Mouse (Mus musculus): ENCODE measurements around the gene Babam2. TPM values are rescaled to one million over a fixed set of nuclear protein-coding genes. Genes with fewer than 3 reads are reported as not detected.

Babam2 gene
- total RNA-seq, 2 experiments from 2014 or later, result 45.3 to 49.2 TPM

DNA sequence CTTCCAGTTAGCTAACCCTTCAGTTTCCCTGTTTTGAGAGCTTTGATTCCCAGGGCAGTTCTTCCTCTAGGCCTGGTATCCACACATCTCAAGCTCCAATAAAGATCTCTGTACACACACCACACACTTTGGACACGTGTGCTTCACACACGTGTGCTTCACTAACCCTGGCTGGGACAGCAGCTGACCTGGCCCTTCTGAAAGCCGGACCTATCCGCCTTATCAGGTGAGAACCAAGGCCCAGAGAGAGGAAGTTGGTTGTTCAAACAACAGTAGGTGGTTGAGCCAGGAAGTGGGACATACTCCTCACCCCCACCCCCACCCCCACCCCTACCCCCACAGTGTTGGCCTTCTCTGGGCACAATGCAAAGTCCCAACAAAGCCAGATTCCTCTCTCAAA, 413.2 kb downstream of the Babam2 start:
- DNase-seq (ENCODE audit: low spot score in 2 of 2), result no peak

- DNase-seq (ENCODE audit: low spot score in 2 of 2), result no peak
These were observed 414.9 kb downstream of the Babam2 start for GRCm38 (mm10) chr5:32112206-32112916.

DNA sequence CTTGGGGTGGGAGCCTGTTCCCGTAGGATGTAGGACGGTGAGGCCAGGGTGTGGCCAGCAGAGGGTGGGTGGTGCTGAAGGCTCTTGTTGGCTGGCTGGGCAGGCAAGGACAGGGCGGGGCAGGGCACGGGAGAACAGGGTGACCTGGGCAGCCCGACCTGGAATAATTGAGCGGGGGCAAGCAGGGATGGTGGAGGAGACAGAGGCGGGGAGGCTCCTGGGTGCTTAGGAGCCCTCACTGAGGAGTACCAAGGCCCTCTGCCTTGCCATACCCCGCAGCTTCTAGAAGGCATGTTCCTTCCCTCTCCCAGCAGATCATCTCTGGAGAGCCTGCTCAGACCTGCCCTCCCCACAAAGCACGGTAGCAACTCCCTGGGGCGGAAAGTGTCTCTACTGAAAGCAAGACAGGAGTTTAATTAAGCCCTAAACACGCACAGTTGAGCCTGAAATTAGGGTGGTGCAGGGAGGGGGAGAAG, 423.5 kb downstream of the Babam2 start:
- no peak for DNase-seq (ENCODE audit: low spot score in 2 of 2)

DNA sequence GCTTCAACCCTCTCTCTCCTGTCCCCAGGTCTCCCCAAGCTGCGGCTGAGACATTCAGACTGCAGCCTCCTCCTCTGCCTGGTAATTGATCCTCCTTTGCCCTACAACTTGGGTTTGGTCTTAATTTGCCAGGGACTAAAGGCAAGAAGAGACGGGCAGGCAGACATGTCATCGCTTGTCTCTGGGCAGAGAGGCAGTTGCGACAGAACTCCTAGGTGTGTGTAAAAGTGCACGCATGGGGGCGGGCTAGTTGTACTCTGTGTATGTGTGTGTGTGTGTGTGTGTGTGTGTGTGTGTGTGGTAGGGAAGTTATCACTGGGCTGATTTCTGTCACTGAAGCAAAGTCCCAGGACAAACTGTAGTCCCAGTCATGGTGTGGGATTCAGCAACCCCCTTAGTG, 424.5 kb downstream of the Babam2 start:
- no peak for DNase-seq (ENCODE audit: low spot score in 2 of 2)

- DNase-seq (ENCODE audit: low spot score in 2 of 2), result no peak
These were observed 424.9 kb downstream of the Babam2 start for GRCm38 (mm10) chr5:32122363-32122762.

GRCm38 (mm10) chr5:32124957-32125356, 427.5 kb downstream of the Babam2 start:
- DNase-seq (ENCODE audit: low spot score in 2 of 2), result no peak

DNA sequence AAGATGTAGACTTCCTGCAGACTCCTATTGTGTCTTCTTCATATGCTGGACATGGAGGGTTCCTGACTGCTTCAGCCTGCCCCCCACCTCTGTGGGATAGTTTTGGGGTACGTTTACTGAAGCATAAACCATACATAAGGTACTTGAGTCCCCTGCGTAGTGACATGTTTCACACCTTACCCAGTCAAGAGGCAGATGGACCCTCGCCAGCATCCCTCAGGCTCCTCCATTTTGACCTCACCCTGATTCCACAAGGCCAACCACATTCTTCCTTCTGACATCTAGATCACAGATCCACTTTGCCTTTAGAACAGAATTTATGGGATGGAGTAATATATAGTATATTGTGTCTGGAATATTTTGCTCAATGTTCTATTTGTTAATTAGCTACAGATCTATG, 429.7 kb downstream of the Babam2 start:
- no peak for DNase-seq (ENCODE audit: low spot score in 2 of 2)

DNA sequence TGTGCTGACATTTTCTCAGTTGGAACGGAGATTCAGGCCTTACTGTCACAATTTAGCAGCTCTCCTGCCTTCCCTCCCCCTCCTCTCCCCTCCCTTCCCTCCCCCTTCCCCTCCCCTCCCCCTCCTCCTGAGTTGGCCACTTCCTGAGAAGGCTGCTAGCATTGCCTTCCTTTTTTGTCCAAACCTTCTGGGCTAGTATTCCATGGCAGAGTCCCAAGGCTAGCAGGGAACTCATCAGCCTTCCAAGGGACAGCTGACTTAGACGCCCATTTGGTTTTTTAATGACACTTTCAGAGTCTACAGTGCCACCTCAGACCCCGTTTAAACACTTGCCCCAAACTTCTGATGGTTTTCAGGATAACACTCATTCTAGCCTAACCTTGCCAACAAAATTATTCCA, 430.4 kb downstream of the Babam2 start:
- DNase-seq (ENCODE audit: low spot score in 2 of 2), result no peak

DNA sequence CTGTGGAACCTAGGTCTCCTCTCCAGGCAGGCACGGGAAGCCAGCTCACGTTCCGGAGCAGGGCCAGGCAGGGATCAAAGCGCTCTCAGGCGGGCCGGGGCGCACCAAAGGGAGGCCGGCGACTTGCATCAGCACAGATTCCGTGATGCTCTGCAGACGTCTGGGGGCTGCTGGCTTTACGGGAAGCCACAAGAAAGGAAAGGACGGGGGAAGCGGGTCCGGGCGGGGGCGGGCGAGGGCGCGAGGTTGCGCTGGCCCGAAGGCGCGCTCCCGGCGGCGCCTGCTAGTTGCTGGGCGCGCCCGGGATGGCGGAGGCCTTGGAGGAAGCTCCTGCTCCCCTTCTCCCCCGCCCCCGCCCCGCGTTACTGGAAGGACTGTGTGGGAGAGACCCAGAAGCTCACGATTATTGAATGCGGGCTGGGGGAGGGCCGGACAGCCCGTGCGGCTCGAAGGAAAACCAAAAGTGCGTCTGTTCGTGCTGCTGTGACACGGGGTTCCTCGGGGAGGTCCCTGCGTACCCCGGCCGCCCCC, 435.6 kb downstream of the Babam2 start:
- peak; percentile 21 to 53 for DNase-seq (ENCODE audit: low spot score in 2 of 2)

- peak; percentile 45 to 75 for DNase-seq (ENCODE audit: low spot score in 2 of 2)
These were observed 436.1 kb downstream of the Babam2 start for GRCm38 (mm10) chr5:32133549-32134004.

DNA sequence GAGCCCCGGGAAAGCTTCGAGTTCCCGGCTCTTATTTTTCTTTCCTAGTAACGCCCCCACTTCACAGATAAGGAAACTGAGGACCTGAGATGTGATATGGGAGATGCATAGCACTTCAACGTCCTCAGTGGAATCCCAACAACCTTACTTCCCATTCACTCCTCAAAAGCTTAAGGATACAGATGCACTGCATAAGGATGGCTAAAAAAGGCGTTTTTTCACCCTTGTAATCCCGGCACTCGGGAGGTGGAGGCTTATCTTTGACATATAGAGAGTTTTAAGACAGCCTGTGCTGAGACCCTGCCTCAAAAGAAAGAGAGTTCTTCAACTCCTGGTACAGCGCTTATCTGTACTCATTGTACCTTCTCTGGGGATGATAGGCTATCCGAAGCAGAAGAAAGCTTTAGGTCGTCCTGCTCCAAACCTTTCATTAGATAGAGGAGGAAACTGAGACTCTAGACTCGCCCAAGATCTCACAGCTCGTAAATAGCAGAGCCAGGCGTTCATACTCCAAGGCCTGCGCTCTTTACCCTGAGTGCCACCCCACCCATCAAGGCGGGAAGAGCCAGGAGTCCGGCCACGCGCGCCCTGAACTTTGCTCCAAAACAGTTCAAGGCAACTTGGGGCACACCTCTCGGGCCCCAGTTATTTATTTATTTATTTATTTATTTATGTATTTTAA, 436.7 kb downstream of the Babam2 start:
- peak in 1 of 2 experiments; percentile 15 for DNase-seq (ENCODE audit: low spot score in 2 of 2)

Small RNA genes lying within 50 kb of the gene (microRNA-seq; reads per million reads assigned to microRNA genes)
- 0 reads per million in 2 experiments for gene Mir3473e

Other genes with a start within 250 kb of the Babam2 start
- 10 to 100 TPM; 48.6 to 51.0 TPM for gene Zfp512, start 245.3 kb upstream of the Babam2 start, total RNA-seq (2021)
- under 1 TPM in 1 of 2 experiments, not detected in 1; 0.10 TPM for gene 4930548H24Rik, start 211.9 kb upstream of the Babam2 start, total RNA-seq (2021)
- 10 to 100 TPM; 34.7 to 34.9 TPM for gene Gpn1, start 202.9 kb upstream of the Babam2 start, total RNA-seq (2021)
- 10 to 100 TPM; 51.3 to 54.7 TPM for gene Slc4a1ap, start 170.7 kb upstream of the Babam2 start, total RNA-seq (2021)
- gene Supt7l, start 169.9 kb upstream of the Babam2 start, total RNA-seq (2021), result 10 to 100 TPM; 17.8 to 19.8 TPM
- 10 to 100 TPM; 84.8 to 90.4 TPM for gene Mrpl33, start 100.7 kb upstream of the Babam2 start, total RNA-seq (2021)
- 1 to 10 TPM; 2.5 to 4.4 TPM for gene Rbks, start 57 bp upstream of the Babam2 start, total RNA-seq (2021)